Mouse (Mus musculus) small intestine, adult 2 months (tissue): ENCODE measurements at regions not wholly inside any gene's neighbourhood (a gene's known extent, or its start where the extent isn't known, plus 50 kb on each side); places are given as distances from the start of the nearest gene placed in this dataset.

Experiments
- CTCF ChIP-seq: fragments of 200-500 bp; IDR thresholded peaks from 2 replicates; pipeline ENCODE4 v1.5.1; 2012; ENCODE audit warnings: low read depth, mild to moderate bottlenecking, control low read depth, inconsistent platforms, low read length, moderate library complexity, mixed read lengths; ENCODE audit not compliant: insufficient replicate concordance, insufficient read length; ENCODE audit errors: extremely low read depth
- POLR2A ChIP-seq: fragments of 200-500 bp; IDR thresholded peaks from 2 replicates; pipeline ENCODE4 v1.6.1; 2012; ENCODE audit warnings: low read depth, mild to moderate bottlenecking, control low read depth, inconsistent platforms, low read length, moderate library complexity

DNA sequence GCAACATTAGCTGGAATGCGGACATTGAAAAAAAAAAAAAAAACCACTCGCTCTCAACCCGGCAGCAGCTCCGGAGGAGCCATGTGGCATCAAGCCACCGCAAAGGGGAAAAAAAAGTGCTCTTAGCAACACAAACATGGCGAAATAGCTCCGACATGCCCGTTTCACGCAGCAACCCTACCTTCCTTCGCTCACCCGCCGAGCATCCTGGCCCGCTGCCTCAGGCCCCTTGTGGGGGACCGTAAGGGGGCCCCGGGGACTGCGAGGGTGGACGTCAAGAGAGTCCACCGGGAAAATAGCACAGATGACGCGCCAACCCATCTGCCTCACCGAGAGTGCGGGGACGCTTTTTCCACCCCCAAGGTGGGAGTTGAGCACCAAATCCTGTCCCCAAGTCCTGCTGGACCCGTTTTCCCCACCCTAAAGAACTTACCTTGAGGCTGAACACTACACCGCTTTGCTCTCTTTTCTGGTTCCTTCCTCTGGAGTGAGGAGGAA is 180.8 kb upstream of the Mkln1 start:
- TF ChIP-seq POLR2A, result no peak; the same call in 1 of the 2 replicates
- TF ChIP-seq CTCF, result peak; percentile 2; the same call in 1 of the 2 replicates
